Mouse (Mus musculus): ENCODE results near the gene Tmem132d.

Gene Tmem132d

DNA sequence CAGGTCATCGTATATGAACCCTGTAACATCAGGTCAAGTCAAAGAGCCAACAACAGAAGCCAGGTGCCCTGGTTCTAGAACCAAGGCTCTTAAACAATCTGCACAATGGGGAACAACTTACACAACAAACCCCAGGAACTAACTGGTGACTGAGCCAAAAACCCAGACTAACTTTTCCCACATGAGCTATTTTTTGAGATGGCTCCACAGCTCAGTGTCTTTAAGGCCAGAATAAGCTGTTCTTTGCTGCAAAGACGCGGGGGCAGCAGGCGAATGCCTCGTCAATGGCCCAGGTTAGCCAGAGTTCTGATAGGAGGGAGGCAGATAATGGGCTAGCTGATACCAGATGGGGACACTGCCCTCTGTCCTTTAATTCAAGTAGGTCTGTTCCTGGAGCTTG, 221.8 kb downstream of the Tmem132d start:
- DNase-seq (ENCODE audit: low spot score) = no peak

- DNase-seq (ENCODE audit: low spot score) = no peak
Observed at GRCm38 (mm10) chr5:128205716-128206115, 227.2 kb downstream of the Tmem132d start.

GRCm38 (mm10) chr5:128204685-128205320, 228.1 kb downstream of the Tmem132d start:
- DNase-seq (ENCODE audit: low spot score) = no peak

DNA sequence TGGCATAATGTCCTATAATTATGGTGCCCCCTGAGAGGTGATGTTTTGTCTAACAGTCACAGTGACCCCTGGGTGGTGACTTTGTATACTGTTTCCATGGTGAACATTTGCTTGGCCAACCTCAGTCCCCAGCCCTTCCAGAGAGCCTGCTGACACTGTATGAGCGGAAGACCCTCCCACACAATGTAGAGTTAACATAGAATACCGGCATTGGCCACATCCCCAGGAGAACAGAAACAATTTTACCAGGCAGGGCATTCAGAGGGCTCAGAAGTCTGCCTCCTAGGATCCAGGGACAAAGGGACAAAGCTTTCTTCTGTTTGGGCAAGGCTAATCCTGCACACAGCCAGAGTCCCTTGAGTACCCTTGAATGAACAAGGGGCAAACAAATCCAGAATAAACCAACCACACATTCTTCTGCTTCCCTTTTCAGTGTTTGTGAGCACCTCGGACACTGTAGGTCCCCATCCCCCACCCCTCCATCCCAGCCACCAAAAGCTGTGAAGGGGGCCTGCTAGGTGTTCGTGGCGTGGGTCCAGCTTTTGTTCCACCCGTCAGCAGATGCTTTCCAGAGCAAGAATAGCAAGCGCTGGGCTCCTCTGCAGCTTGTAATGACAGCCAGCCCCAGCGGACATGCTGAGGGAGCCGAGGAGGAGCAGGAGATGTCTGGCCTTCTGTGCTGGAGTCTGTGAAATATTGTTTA, 228.8 kb downstream of the Tmem132d start:
- DNase-seq (ENCODE audit: low spot score) = no peak

GRCm38 (mm10) chr5:128194106-128194505, 238.8 kb downstream of the Tmem132d start:
- DNase-seq (ENCODE audit: low spot score) = no peak

DNA sequence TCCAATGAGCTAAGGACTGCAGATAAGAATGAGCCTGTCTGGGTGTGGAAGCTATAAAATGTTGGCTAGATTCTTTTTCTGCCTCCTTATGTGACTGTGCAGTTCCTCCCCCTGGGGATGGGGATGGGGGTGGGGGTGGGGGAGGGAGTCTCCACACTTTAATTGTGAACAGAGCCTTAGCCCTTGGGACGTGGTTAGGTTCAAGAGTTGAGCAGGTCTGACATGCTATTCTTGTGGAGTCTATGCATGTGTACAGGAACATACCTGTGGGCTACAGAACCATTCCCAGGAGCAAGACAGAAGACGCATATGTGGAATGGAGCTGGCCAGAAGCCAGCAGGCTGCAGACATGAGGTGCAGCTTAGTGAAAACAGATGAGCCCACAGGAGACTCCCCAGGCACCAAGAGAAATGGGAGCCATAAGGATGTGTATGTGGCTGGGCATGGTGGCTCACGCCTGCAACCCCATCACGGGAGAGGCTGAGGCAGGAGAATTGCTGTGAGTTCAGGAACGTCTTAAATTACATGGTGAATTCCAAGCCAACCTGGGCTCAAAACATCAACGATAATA, 240.3 kb downstream of the Tmem132d start:
- DNase-seq (ENCODE audit: low spot score) = no peak

GRCm38 (mm10) chr5:128191710-128192109, 241.2 kb downstream of the Tmem132d start:
- no peak for DNase-seq (ENCODE audit: low spot score)

GRCm38 (mm10) chr5:128190243-128190820, 242.5 kb downstream of the Tmem132d start:
- no peak for DNase-seq (ENCODE audit: low spot score)

GRCm38 (mm10) chr5:128176234-128176633, 256.6 kb downstream of the Tmem132d start:
- no peak for DNase-seq (ENCODE audit: low spot score)

- no peak for DNase-seq (ENCODE audit: low spot score)
Observed at GRCm38 (mm10) chr5:128158901-128159675, 273.8 kb downstream of the Tmem132d start.

DNA sequence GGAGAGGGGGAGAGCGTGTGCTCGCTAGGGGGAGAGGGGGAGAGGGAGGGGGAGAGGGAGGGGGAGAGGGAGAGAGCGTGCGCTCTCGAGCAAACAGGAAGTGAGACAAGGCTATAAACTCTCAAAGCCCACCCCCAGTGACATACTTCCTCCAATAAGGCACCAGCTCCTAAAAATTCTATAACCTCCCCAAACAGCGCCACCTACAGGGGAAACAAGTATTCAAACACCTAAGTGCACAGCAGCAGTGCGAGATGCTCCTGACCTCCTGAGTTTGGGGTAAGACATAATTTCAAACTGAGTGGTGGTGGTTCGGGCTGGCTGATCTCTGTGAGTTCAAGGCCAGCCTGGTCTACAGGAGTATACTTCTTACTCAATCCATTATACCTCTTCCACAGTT, 281.4 kb downstream of the Tmem132d start:
- DNase-seq (ENCODE audit: low spot score) = no peak

DNA sequence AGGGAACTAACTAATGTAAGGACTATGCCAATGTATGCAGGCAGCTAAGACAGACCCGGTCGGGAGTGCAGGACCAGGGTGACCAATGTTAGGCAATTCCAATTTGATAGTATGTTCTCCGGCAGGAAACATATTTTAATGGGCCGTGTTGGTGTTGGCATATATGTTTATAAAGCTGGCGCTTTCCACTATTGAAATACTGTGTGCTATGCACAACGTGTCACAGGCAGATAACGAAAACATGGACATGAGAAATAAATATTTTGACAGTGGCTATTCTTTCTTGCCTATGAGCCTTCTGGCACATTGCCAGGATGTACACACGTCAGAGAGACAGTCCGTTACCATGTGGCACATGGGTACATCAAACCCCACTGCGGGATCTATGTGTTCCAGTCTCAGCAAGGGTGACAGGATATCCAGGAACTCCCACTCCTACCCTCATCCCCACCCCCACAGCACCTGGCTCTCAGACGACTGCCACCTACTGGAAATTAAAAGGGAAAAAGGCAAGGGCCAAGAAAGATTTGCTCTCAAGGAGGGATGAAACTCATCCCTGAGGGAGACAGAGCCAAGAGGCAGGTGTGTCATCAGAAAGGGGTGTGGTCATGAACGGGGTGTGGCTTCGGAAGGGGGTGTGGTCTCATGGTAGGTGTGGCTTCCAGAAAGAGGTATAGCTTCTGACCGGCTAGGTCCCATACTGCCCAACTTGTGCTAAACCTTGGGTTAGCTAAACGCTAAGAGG, 285.8 kb downstream of the Tmem132d start:
- no peak for DNase-seq (ENCODE audit: low spot score)

- no peak for DNase-seq (ENCODE audit: low spot score)
Observed at GRCm38 (mm10) chr5:128144799-128145198, 288.1 kb downstream of the Tmem132d start.

GRCm38 (mm10) chr5:128136818-128137217, 296.1 kb downstream of the Tmem132d start:
- DNase-seq (ENCODE audit: low spot score) = no peak

- DNase-seq (ENCODE audit: low spot score) = no peak
Observed at GRCm38 (mm10) chr5:128122656-128123055, 310.2 kb downstream of the Tmem132d start.

- DNase-seq (ENCODE audit: low spot score) = no peak
Observed at GRCm38 (mm10) chr5:128119171-128119570, 313.7 kb downstream of the Tmem132d start.

GRCm38 (mm10) chr5:128113107-128113506, 319.8 kb downstream of the Tmem132d start:
- DNase-seq (ENCODE audit: low spot score) = no peak

GRCm38 (mm10) chr5:128112518-128112917, 320.4 kb downstream of the Tmem132d start:
- no peak for DNase-seq (ENCODE audit: low spot score)

GRCm38 (mm10) chr5:128111664-128112063, 321.2 kb downstream of the Tmem132d start:
- no peak for DNase-seq (ENCODE audit: low spot score)

GRCm38 (mm10) chr5:128102556-128102955, 330.3 kb downstream of the Tmem132d start:
- no peak for DNase-seq (ENCODE audit: low spot score)

DNA sequence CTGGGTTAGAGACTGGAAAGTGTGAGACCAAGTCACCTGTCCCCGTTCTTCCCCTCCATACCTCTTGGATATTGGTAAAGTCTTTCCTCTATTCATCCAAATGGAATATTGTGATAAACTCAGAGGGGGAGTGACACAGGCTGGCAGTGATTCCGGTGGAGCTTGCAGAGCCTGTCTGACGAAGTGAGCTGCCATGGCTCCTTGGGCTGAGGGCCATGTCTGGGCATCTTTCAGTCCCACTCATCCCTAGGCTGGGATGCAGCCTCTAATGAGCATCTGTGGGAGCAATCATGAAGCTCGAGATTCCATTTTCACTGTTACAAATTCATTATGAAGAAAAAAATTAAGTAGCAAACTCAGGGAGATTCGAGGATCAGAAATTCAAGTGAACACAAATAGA, 332.5 kb downstream of the Tmem132d start:
- DNase-seq (ENCODE audit: low spot score) = no peak

GRCm38 (mm10) chr5:128099439-128099838, 333.4 kb downstream of the Tmem132d start:
- no peak for DNase-seq (ENCODE audit: low spot score)
